Comparison of ENCODE assay signal across 11 mouse cellular contexts in genomic region chr6:97828822-97829719, GRCm38 (mm10). TPM values are rescaled to one million over a fixed set of nuclear protein-coding genes. Genes with fewer than 3 reads are reported as not detected.
A peak's percentile ranks its signal among the peaks of the same experiment; 100 is the strongest.
DNase-seq lines count a peak whose midpoint lies in the region; ATAC-seq and TF ChIP-seq lines count a peak whose summit lies in the region.
"Had no signal": no experiment of that assay in that cellular context is flagged by ENCODE, and none has a peak within 500 bp of the region (broad histone marks: within the 10 kb centered on the region; RNA-seq: fewer than 3 reads in every experiment).

No protein-coding gene starts in this region.

- peak overlapping the region; percentile 9; the same call in 1 of the 2 replicates for H3K27ac ChIP-seq in kidney, adult 2 months (ENCODE audit: insufficient read depth, low read depth, low read length)
- peak overlapping the region; percentile 99 for H3K27ac ChIP-seq in macrophage

- ATAC-seq in inflammation-experienced regulatory T-cells, adult 6 months = no peak

- peak; percentile 13 for DNase-seq in kidney, adult 2 months
- no peak for DNase-seq in kidney, postnatal 4 days
- DNase-seq in 416B (ENCODE audit: low read depth) (peak; percentile 21), MEL-GATA-1-ER (ENCODE audit: extremely low read depth, low read depth) (peak; percentile 26)
- no peak for DNase-seq in urinary bladder, adult 2 months (ENCODE audit: low spot score)
- DNase-seq: kidney, postnatal 25 days; thymus, adult 2 months had no signal

- peaks cover 7% of the 10 kb centered on the region for H3K4me1 ChIP-seq in kidney, adult 2 months (ENCODE audit: control insufficient read depth, insufficient read depth, low read length)

- H3K79me2 ChIP-seq in macrophage (ENCODE audit: inconsistent target) = peaks cover 82% of the 10 kb centered on the region

- 28% methylated on average over 13 of the region's 13 CpGs for WGBS in kidney, adult 2 months
- WGBS in macrophage (ENCODE audit: missing documents) = 18% methylated on average over 12 of the region's 13 CpGs

- TF ChIP-seq CTCF in kidney, adult 2 months (conservative IDR thresholded peaks at IDR 0.05; ENCODE audit: insufficient read depth, insufficient read length, low read depth, low read length) = no peak

- no peaks in the 10 kb centered on the region for H3K36me3 ChIP-seq in kidney, adult 2 months (ENCODE audit: control insufficient read depth, insufficient read depth, low read length)
- H3K36me3 ChIP-seq in macrophage (ENCODE audit: inconsistent target) = peaks cover 12% of the 10 kb centered on the region; the same call in 1 of the 2 replicates
- H3K36me3 ChIP-seq: G1E had no signal

- no peak for TF ChIP-seq POLR2A in kidney, adult 2 months (IDR thresholded peaks at IDR 0.05; ENCODE audit: low read depth, low read length)

- no peak overlapping the region for H3K4me3 ChIP-seq in kidney, adult 2 months (ENCODE audit: insufficient read depth, low read depth, low read length)
- peak overlapping the region; percentile 12; the same call in 1 of the 2 replicates for H3K4me3 ChIP-seq in macrophage (ENCODE audit: inconsistent target)
- H3K4me3 ChIP-seq: megakaryocyte, embryonic 14.5 days had no signal

- no peaks in the 10 kb centered on the region for H3K27me3 ChIP-seq in kidney, adult 2 months (replicated peaks; ENCODE audit: control insufficient read depth, insufficient read depth, low read length)
- H3K27me3 ChIP-seq: megakaryocyte, embryonic 14.5 days had no signal

RNA-seq across cellular contexts. Expression of gene Mitf, which starts 22.2 kb away (rescaled TPM):
- polyA plus RNA-seq in kidney, adult 2 months (2012; rRNA removed) = 8.3 and 9.9 TPM in 2 replicates
- total RNA-seq in macrophage (2018; cell fraction: chromatin; rRNA removed) = 100 to 1,000 TPM; 105 to 325 (median 155) TPM
- total RNA-seq in macrophage (2018; cell fraction: cytosol; rRNA removed) = 10 to 100 TPM; 37.1 to 78.3 (median 50.7) TPM
- 100 to 1,000 TPM in 25 of 26 experiments, 10 to 100 TPM in 1; 95.4 to 382 (median 112) TPM for total RNA-seq in macrophage (2018; cell fraction: nucleus; rRNA removed)
- 26.4 to 41.8 TPM (median 32.8 TPM) in 3 replicates for polyA plus RNA-seq in macrophage (2018)
- polyA plus RNA-seq in urinary bladder, adult 2 months (2012; rRNA removed) = 5.6 and 6.2 TPM in 2 replicates
- under 1 TPM; 0.11 to 0.56 (median 0.36) TPM for polyA plus RNA-seq in inflammation-experienced regulatory T-cells, adult 6 months (2017; shearing (Covaris generic))
- polyA plus RNA-seq: G1E had no signal

Comparison
In these comparisons a context has a peak if more than half of its experiments do, and no peak if none do; other contexts are left out.
1. DNase-seq: peak in kidney, adult 2 months (single experiment), 416B (single experiment) and MEL-GATA-1-ER (single experiment); none in kidney, postnatal 4 days (0 of 2) and urinary bladder, adult 2 months (single experiment).